Mouse (Mus musculus) heart, postnatal 4 days (tissue): ENCODE measurements around the gene Cdk20. TPM values are rescaled to one million over a fixed set of nuclear protein-coding genes. Genes with fewer than 3 reads are reported as not detected.
"Not testable (repeated sequence)": the region's sequence is repeated elsewhere in the genome, so short reads cannot be mapped to it uniquely, and the experiment has no call there.

Experiments
- DNase-seq: peaks from one replicate; pipeline ENCODE4 v3.0.0; 2021
- total RNA-seq, 2 experiments: library from RNA; stranded (reverse); gene quantifications; 2 replicates each; pipeline ENCODE4 v1.2.3; 2021

Cdk20 gene
- total RNA-seq, 2 experiments from 2014 or later = 2.3 to 2.5 TPM

DNA sequence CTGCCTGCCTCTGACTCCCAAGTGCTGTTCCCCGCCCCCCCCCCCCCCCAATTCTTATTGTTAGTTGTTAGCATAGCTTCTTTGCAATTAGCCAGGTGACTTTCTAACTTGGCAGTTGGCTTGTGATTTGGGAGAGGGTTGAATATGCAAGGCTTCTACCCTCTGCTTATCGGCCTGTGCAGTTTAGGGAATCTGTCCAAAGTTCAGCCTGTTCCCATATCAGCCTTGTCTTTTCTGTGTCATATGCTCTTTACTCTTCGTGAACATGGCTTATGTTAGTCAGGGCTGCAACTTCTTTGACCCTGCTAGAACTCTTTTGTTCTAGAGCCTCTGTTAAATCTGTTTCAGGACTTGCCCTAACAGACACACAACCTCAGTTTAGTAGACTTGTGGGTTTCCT is 7.8 kb upstream of the Cdk20 start:
- no peak for DNase-seq

- no peak for DNase-seq
Measured at GRCm38 (mm10) chr13:64425280-64425679, 6.8 kb upstream of the Cdk20 start.

- DNase-seq = no peak
Measured at GRCm38 (mm10) chr13:64429328-64429727, 2.8 kb upstream of the Cdk20 start.

DNA sequence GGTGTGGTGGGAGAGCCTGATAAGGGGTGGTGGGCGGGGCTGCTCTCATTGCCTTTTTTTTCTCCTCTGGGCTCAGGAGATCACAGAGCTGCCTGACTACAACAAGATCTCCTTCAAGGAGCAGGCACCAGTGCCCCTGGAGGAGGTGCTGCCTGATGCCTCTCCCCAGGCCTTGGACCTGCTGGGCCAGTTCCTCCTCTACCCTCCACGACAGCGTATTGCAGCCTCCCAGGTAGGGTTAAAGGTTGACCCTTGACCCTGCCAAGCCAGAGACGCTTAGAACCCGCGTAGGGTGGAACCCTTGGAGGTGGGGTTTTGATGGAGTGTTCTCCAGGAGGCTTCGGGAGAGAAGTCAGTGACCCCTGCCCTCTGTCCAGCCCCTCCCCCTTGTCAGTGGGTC is 5.7 kb downstream of the Cdk20 start:
- DNase-seq = no peak

GRCm38 (mm10) chr13:64438863-64439452 is 6.8 kb downstream of the Cdk20 start:
- DNase-seq = peak; percentile 83

GRCm38 (mm10) chr13:64439471-64439870 is 7.4 kb downstream of the Cdk20 start:
- no peak for DNase-seq

DNA sequence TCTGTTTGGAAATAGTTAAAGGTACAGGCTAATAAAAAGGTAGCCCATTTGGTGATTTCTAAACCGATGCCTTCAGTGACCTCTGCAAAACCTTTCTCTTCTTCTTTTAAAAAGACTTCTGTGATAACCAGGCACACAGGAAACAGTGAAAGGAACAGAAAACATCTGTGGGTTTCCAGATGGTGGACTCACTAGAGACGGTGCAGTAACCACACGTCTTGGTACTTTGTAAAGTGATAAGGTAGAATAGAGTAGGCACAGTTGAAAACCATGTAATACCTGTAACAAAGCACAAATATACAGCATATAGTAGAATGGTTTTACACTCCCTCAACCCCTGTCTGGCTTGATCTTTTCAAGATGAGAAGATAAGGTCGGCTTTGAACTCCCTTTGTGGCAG is 8.5 kb downstream of the Cdk20 start:
- DNase-seq = no peak

- peak; percentile 63 for DNase-seq
Measured at GRCm38 (mm10) chr13:64443263-64443894, 11.3 kb downstream of the Cdk20 start.

- no peak for DNase-seq
Measured at GRCm38 (mm10) chr13:64445254-64445920, 13.3 kb downstream of the Cdk20 start.

DNA sequence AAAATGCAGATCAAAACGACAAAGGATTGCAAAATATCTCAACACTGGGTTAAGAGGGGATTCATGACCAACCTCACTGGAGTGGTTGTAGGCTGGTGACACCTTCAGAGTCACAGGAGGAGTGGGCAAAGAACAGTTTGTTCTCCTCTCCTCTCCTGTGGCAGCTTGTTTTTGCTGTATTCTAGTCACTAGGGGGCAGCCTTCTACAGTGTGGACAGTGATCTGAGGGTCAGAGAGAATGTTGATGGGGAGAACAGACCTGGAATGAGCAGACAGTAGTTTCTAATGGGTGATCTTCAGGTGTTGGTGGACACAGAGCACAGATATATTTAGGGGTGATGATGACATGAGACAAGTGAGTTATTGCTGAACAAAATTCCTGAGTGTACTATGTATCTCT is 15.8 kb downstream of the Cdk20 start:
- peak; percentile 35 for DNase-seq

GRCm38 (mm10) chr13:64448729-64449128 is 16.6 kb downstream of the Cdk20 start:
- no peak for DNase-seq

GRCm38 (mm10) chr13:64450001-64450794 is 18.1 kb downstream of the Cdk20 start:
- DNase-seq = no peak

GRCm38 (mm10) chr13:64457225-64457978 is 25.3 kb downstream of the Cdk20 start:
- not testable (repeated sequence) for DNase-seq

DNA sequence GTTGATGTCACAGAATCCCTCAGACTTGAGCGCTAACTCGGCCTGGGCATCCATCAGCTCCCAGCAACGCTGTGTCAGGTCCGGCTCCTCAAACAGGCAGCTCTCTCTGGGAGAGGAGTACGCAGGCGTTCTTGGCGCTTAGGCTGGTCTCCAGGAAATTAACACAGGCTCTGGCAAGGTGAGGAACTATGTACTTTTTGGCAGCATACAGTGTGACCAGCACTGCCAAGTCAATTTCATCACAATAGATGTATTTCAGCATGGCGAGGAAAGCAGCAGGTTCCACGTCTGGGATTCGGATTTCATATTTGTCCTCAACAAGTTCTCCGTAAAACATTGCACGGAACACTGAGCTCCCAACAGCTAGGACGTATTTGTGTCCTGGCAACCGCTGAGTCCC is 26.1 kb downstream of the Cdk20 start:
- no peak for DNase-seq

DNA sequence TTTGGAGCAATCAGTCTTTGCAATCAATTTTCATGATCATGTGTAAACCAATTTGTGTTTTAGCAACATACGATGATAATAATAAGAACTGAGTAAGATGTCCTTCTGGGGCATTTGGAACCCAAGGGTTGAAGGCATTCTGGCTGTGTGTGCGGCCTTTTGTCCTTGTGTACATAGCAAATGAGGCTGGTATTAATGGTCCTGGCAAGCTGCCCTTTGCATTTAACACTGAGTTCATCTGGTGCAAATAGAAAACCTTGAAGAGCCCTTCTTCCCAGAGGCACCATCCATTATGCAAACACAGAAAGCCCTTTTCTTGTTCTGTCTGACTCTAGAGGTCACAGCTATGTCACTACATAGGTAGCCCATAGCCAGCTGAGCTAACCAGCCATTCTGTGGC is 30.5 kb downstream of the Cdk20 start:
- DNase-seq = no peak

DNA sequence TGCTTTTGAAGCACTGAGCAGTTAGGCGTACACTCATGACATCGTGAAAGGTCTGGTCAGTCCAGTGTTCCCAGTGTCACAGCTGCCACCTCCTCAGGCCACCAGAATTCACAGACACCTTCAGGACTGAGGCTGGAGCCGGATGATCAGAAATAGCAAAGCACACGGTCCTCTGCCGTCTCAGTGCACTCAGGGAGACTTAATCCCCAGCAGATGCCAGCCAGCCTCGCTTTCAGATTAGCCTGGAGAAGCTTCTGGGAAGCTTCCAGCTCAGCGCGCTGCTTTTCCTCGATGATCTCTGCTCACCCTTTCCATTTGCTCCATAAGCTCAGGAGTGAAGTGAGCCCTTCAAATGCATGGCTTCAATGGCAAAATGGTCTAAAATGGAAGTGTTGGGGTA is 33.1 kb downstream of the Cdk20 start:
- no peak for DNase-seq

GRCm38 (mm10) chr13:64467886-64468285 is 35.8 kb downstream of the Cdk20 start:
- DNase-seq = peak; percentile 34

- no peak for DNase-seq
Measured at GRCm38 (mm10) chr13:64477968-64478367, 45.9 kb downstream of the Cdk20 start.

DNA sequence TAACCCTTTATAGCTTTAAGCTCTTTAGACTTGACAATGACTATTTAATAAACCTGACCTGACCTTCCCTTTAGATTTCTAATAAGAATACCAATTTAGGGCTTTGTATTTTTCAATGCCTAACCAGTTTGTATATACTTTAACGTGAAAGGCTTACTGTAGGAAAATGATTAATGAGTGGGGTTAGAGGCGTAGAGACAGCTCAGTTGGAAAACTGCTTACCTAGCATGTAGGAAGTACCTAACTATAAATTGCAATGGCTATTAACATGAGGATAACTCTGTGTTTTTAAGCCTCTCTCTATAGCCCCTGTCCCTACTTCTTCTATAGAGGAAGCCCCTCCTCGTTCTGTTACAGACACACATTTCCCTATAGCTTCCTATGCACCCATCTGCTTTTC is 47.8 kb downstream of the Cdk20 start:
- no peak for DNase-seq

- DNase-seq = no peak
Measured at GRCm38 (mm10) chr13:64489886-64490285, 57.8 kb downstream of the Cdk20 start.
